Mouse (Mus musculus): Measurements from ENCODE around the gene Clasp1.

Clasp1 gene

DNA sequence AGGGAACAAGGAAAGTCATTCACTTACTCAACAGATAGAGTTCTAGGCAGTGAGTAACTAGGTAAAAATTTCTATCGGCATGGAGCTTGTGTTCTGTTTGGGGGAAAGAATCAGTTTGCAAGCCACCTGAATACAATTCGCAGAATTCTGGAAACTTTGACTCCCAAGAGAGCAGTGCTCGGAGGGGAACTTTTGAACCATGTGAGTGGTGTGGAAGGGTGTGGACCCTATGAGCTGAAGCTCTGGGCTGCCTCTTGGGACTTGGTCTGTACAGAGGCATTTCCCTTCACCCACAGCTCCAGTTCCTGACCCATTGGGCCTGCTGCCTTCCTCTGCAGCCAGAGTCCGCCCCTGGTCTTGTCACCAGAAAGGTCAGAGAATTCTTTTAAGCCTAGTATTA, 64.7 kb downstream of the Clasp1 start:
- no peak for DNase-seq

DNA sequence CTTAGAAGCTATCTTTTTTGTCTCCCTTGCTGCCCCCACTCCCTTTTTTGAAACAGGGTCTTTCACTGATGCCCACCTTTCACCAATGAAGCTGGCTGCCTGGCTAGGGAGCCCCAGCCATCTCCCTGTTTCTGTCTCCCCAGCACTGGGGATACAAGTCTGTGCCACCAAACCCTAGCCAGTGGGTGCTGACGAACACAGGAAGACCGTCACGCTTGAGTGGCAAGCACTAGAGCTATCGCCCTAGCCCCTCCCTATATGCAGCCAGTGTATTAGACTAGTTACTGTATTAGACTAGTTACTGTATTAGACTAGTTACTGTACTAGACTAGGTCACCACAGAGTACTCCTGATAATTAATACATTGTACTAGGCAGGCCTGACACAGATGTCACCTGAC, 66.0 kb downstream of the Clasp1 start:
- no peak for DNase-seq

DNA sequence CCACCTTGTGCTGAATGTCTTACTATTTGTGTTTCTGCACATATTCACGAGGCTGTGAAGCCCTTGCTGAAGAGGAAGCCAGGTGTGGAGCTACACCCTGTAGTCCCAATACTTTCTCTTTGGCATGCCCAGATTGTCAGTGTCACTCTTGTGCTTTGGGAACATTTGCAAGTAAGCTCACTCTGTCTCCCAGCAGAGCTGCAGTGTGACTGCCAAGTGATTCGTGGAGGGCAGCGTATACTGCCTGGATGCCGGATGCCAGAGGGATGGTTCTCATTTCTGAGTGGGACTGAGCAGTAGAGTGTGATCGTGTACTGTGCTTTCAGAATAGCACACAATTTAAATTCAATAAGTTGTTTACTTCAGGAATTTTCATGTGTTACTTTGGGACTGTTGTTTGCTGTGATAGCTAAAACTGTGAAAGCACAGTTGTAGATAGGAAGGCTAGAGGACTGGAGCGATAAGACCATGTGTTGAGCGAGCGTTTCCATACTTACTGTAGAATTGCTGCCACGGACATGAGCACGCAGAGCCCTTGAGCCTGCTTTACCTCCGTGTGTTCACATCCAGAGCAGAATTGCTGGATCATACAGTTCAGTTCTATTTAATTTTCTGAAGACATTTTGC, 68.5 kb downstream of the Clasp1 start:
- peak; percentile 38 for DNase-seq

DNA sequence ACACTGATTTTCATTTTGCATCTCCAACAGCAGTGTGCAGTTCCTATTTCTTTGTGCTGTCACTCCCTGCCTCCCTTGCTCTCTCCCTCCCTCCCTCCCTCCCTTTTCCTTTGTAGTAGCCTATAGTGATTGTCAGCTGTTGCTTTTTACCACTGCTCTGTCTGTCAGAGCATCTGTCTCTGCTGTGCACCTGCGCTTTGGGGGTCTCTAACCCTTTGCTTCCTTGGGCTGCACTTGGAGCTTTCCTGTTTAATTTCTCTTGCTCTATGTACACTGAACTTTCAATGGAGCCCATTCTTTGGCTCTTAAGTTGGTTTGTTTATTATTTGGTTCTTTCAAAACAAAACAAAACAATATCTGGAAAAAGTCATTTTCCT, 69.0 kb downstream of the Clasp1 start:
- DNase-seq: peak; percentile 36

DNA sequence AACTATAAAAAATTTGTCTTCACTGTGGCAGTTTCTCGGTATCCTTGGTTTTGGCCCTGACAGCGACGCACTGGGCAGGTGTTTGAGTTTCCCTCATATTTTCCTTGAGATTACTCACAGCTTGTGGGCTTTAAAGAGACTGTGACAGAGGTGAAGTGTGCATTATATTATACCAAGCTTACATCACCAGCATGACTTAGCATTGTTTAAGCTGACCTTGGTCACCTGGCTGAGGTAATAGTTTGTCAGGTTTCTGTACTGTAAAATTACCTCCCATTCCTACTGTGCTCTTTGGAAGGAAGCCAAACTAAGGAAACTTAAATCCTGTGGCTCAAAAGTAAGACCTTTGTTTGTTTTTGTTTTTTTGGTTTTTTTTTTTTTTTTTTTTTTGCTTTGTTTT, 69.4 kb downstream of the Clasp1 start:
- DNase-seq: no peak

DNA sequence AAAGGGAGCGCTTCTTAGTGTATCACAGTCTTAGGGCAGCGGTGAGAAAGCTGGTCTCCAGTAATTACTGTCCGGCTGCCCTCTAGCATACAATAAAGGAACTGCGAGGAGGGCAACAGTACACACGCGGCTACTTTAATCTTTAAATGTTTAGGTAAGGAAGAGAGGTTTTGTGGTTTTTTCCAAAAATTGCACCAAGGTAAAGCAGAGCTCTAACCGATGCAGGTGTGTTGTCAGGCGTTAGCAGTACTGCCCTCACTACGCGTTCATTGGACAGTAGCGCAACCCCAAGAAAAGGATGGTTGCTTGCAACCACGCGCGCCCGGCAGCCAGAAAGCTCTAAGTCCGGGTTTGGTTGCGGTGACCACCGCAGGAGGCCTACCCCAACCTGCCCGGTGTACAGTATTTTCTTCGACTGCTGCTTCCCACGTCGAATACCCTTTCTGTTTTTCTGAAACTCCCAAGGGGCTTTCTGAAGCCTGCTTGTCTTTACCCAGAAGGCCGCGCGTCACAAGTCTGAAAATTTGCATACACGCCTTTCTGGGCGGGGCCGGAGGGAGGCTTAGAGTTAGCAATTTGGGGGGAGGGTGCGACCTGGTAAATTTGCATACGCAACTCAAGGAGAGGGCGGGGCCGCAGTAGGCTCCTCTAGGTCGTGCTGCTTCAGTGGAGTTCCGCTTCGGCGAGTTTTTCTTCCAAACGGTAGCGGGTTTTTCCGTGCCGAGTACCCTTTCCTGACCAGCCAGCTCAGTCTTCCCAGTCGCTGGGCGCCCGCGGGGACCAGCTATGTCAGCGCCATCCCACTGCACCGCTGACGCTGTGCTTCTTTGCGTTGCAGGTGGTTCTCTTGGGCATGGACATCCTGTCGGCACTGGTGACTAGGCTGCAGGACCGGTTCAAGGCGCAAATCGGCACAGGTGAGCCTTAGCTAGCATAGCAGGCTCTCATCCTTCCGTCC, 70.4 kb downstream of the Clasp1 start:
- peak; percentile 96 for DNase-seq

DNA sequence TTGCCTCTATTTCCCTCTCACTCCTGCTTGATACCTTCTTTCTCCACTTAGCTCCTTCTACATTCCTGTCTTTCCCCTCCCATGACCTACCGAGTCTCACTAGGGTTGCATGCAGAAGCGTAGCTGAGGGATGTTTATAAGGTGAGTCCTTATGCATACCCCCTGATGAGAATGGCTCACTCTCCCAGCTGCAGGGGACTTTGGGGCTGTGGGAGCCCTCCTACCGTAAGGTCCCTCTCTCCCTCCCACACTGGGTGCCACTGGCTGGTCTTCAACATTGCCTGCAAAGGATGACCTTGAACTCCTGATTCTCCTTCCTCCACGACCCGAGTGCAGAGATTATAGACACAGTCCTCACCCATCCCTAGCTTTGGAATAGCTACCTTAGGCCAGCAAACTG, 71.9 kb downstream of the Clasp1 start:
- no peak for DNase-seq

DNA sequence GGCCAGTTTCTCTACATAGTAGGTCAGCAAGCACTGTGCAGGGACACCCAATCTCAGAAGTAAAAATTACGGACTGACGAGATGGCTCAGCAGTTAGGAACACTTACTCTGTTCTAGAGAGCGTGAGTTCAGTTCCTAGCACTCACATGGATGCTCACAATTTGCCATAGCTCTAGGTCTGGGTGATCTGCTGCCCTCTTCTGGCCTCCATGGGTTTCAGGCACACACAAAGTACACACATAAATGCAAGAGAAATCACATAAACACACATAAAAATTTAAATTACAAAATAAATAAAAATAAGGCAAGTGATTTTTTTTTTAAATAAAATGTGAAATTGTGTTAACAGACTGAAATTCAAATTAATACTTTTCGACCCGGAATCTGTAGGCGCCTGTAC, 77.2 kb downstream of the Clasp1 start:
- DNase-seq: peak; percentile 45

DNA sequence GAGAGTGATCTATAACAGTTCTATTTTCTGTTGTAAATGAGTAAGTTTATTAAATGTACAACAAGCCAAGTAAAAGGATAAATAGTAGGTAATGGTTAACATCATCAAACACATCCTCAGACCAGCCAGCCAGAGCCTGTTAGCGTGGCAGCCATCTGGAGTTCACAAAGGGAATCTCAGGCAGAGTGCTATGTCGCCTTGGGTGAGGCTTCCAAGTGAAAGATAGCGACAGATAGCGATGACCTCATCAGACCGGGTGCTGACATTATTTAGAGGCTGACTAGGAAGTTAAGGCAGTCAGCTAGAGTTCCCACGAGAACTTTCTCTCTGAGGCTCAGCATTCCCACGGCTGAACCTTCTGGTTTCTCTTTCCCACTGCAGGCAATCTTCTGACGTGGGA, 83.5 kb downstream of the Clasp1 start:
- no peak for DNase-seq

DNA sequence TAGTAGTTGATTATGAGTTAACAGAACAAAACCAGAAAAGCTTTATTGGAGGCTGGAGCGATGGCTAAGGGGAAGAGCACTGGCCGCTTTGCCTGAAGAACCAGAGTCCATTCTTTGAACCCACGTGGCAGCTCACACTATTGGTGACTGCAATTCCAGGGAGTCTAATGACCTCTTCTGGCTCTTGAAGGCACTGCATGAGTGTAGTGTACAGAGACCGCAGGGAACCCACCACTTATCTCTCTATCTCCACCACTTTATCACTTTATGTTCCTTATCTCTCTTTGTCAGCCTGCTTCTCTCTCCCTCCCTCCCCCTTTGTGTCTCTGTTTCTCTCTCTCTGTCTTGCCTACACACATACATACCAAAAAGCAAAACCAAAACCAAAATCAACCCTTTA, 88.1 kb downstream of the Clasp1 start:
- DNase-seq: peak; percentile 59

DNA sequence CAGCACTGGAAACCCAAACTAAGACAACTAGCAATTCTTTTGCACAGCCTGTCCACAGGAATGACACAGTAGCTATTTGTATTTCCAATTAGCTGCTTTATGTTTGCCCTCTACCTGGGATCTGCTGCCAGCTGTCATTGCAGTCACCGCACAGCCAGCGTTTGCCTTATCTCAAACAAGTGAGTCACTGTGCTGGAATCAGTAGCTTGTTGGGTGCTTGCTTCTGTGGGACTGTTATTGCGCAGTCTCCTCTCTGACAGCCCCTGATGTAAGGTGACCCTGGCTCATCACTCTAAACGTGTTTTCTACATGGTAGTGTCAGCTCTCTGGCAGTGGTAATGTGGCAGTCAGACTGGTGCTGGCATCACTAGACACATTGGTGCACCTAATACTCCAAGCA, 90.4 kb downstream of the Clasp1 start:
- no peak for DNase-seq

DNA sequence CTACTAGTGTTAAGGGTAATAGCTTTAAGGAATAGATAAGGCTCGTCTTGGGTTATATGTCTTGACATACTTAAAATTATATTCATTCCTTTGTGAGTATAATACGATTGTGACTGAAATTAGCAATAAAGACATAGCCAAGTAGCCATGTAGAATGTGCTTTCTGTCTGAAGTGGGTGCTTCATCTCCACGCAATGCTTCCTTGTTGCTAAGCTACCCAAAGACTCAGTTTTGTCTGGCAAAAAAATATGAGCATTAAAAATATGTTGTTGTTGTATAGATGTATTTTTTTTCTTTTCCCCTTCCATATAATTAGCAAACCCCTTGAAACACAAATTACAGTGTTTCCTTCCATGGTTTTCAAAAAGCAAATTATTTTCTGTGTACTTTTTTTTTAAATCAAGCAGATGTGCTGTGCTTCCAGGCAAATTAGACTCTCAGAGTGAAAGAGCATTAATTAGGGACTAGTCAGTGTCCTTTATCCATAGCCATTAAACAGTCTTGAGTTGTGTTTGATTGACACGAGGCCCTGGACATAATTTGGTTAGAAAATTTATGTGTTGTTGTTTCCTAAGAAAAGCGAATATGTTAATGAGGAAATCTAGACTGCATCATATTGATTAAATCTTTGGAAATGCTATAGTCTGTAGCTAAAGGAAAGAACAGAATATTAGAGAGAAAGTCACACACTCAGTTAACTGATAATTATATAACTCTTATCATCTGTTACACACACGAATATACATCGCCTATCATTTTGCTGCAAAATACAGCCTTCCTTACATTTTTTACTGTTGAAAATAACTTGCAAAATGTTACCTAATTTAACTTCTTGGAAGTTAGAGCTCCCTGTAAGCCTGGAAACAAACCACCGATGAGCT, 91.9 kb downstream of the Clasp1 start:
- no peak for DNase-seq

DNA sequence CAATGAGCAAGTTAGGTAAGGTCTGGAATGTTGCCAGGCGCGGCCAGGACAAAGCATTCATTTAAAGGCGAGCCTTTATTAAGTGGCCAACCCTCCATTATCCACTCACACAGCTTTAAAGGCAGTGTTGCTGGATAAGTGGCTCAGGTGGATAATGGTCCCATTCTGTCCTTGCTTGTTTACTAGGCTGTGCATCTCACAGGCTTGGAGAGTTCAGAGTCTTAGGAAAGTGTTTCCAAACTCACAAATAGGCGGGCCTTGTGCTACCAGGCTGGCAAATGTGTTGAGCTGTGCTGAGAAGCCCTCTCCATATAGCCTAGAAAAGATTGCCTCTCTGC, 92.5 kb downstream of the Clasp1 start:
- no peak for DNase-seq

DNA sequence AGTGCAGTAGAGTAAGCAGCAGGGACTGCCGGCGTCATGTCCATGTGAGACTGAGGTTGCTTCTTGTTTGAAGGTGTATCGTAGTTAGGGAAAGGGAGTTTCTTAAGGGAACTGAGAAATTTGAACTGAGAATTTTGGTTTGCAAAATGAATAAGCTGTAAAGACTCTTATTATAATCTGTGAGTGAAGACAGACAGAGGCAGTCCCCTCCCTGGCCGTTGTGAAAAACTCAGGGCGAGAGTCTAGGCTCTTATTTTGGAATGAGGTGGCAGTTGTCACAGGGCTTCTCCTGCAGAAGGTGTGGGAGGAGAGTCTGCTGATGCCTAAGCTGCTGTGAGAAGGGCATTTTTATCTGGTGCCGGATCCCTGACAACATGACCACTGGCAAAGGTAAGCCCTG, 92.8 kb downstream of the Clasp1 start:
- DNase-seq: no peak

DNA sequence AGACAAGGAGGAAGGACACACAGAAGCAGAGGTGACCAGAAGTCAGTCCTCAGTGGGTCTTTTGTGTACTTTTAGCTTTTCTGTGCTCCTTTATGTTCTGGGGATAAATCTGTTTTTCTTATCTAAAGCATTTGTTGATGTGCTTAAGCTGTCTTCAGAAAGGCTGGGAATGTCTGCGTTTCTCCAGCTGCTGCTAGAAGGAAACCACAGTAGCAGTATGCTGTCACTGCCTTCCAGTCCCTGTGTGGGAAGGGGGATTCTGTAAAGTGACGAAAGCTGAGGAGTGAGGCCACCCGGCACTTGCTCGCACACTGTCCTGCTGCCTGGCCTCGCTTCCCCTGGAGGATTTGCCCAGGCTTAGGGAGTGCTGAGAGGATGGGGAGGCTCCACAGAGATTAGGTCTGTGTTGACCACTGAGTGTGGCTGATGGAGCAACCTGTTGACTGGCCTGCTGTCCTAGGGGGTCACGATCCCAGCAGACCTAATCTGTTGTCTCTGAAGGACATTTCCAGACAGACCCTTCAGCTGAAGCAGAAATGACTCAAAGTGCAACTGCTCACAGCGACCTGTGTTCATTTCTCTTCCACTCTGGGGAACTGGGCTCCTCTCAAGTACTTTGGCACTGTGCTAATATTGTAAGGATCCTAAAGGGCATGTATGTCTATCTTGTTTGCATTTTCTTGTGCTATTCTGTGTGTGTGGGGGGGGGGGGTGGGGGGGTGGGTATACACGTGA, 93.6 kb downstream of the Clasp1 start:
- DNase-seq: no peak

DNA sequence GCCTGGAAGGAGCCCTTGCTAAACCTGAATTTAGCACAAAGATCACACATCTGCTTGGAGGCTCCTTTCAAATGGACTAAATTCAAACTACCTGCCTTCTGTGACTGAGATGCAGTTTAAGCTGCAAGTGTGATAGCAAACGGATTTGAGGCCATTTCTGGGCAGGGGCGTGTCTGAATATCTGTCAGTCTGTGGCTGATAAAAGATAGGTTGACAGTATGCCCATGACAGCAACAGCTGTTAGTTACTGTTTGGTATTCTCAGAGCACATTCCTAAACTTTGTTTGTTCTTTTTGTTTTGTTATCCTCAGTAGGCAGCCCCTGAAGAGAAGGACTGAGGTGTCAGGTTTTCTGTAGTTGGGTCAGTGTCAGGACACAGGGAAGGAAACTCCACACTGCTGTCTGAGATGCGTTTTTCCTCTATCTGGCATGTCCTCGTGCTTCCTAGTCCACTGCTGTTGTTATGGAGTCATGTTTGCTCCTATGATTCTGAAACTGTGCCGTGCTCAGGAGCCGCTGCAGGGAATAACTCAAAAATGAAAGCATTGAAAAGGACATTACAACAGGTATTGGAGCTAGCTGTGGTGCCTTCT, 94.7 kb downstream of the Clasp1 start:
- DNase-seq: no peak

DNA sequence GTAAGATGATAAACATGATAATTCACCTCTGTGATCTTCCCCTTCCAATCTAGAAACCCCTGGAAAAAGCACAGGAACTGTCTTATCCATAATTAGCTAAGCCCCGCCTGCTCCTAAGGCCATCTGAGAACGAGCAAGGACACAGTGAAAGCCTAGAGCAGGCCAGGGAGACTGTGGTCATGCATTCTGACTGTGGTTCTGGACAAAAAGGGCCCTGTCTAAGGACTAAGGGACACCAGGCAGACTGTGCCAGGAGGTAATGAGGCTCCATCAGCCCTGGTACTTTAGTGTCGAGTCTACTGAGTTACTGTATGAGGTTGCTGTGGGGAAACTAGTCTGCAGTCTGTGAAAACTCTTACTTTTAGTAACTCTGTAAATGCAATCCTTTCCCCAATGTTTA, 96.7 kb downstream of the Clasp1 start:
- no peak for DNase-seq

DNA sequence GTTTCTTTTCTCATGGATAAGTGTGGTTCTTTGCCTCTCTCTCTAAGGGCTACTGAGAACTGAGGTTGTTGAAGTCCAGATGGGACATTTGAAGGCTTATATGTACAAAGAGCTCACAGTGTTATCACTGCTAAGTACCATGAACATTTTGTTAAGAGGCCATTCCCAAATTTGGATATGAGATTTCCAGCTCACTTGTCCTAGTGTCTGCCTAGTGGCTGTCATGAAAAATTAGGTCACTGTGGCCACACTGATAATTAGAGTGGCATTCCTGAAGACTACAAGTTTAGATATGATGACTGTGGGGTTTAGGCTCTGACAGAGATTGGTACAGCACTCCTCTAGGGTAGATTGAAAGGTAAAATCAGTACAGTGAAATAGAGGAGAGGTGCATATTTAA, 97.2 kb downstream of the Clasp1 start:
- DNase-seq: no peak

DNA sequence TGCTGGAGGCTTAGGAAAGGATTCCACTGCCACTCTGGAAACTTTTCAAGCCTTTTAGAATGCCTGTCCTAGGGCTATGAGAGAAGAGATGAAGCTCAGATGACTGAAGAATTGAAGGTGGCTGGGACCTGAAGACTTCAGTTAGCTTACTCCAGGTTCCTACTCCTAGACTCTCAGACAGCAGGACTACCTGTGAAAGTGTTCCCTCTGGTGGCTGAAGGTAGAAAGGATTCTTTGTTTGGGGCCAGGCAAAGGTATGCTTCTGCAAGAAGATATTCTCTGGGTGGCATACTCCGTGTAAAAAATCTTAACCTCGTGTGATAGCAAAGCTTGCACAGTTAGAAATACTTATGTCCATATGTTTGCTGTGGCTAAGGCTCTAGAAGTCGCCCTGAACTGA, 104.0 kb downstream of the Clasp1 start:
- no peak for DNase-seq

DNA sequence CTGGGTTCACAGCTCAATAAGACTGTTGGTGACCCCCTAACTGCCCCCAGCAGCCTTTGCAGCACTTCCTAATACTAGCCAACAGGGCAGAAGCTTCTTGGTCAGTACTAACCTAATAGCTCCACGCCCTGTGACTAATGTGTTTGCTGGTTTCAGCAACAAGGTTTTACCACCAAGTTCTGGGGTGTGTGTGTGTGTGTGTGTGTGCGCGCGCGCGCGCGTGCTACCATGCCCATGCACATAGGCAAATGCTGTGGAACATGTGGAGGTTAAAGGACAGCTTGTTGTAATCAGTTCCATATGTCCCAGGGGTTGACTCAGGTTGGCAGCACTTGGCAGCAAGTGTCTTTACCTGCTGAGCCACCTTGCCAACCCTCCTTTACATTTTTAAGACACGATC, 105.7 kb downstream of the Clasp1 start:
- no peak for DNase-seq

DNA sequence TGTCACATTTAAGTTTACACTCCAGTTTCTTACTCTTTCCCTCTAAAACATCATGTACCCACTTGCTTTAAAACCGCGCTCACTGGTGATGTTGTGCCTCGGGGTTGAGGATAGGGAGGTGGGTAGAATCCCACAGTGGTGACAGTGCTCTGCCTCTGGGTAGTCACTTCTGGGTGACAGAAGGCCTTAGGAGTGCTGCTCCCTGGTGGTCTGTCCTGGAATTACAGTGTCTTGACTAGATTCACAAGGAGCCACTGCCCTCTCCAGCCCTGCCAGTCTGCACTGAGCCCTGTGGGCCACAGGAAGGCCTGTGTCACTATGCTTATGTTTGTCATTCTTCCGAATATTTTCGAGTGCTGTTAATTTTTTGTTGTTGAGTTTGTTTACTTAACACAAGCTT, 109.5 kb downstream of the Clasp1 start:
- DNase-seq: peak; percentile 88

DNA sequence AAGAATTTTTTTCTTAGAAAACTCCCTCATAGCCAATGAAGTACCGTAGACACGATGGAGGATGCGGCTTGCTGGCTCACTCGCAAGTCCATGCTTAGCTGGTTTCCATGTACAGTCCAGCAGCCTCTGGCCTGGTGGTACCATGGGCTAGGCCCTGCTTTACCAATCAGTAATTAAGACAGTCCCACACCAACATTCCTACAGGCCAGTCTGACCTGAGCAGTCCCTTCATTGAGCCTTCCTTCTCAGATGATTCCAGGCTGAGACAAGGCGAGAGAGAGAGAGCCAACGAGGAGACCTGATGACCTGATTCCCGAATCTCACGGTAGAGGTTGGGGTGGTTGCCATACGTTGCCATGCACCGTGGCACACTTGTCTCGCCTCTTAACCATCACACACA, 111.7 kb downstream of the Clasp1 start:
- no peak for DNase-seq

DNA sequence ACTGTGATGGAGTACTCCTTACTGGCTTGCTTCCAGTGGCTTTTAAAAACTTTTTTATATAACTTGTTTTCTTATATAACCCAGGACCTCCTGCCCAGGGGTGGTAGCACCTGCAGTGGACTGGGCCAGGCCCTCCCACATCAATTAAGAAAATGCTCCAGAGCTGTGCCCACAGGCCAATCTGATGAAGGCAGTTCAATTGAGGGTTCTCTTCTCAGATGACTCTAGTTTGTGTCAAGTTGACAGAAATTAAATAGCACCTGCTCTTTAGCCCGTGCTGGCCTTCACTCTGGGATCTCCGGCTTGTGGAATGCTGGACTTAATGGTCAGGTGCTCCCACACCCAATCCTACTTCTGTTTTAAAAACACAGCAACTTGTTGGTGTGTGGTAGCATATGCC, 112.8 kb downstream of the Clasp1 start:
- no peak for DNase-seq
